Mouse (Mus musculus) gastrocnemius, postnatal 25 days (tissue): Measurements from ENCODE around the gene Serpinh1. TPM values are rescaled to one million over a fixed set of nuclear protein-coding genes. Genes with fewer than 3 reads are reported as not detected.
A peak's percentile ranks its signal among the peaks of the same experiment; 100 is the strongest.

Source experiments
- DNase-seq: peaks from one replicate; pipeline ENCODE4 v3.0.0; 2022
- total RNA-seq, 2 experiments: library from RNA; stranded (reverse); gene quantifications; 1 replicate in 1 of 2; 2 replicates in 1 of 2; pipeline ENCODE4 v1.2.3; 2021

Gene Serpinh1
- total RNA-seq, 2 experiments from 2014 or later: 123 to 166 TPM

DNA sequence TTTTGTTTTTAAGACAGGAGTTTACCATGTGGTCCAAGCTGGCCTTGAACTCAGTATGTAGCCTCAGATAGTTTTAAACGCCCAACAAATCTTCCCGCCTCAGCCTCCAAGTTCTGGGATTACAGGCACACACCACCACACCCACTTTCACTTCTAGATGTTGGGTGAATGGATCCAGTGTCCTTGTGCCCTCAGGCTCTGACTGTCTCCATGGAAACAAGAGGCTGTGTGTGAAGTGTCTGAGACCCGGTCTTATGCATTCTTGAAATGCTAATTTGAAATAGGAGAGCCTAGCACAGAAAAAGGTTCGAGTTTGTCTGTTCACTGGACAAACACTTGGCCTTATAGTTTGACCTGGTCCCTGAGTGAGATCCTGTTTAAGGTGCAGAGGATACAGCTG is 24.2 kb downstream of the Serpinh1 start:
- no peak for DNase-seq

DNA sequence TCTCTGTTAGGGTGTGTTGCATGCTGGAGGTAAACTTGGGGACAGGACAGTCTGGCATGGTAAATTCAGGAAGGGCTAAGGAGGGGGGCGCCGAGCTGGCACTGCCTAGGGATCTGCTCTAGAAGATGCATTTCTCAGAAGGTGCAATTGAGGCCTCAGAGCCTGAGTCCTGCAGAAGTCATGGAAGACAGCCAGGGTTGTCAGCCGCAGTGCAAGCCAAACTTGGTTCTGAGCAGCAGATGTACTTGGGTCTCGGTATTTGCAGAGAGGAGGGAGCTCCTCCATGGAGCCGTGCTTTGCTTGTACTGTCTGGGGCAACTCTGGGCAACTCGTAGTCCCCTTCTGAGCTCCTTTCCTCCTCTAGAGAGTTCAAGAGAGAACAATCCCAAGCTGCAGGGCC is 26.9 kb downstream of the Serpinh1 start:
- peak; percentile 43 for DNase-seq

DNA sequence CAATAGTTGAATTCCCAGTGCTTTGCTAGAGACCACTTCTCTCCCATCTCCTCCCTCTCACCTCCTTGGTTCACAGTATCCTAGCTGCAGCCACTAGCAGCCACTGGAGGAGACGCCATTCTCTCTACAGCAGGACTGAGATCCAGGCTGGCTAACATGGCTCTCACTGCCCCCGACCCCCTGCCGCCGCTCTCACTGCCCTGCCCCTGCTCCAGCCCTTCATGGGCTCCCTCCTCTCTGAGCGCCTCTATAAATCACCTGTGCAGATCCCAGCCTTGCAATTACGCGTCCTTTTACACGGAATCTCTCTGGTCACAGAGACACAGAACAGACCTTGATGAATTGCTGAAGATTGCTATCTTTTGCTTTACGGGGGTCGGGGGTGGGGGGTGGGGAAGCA is 28.2 kb downstream of the Serpinh1 start:
- DNase-seq: no peak

DNA sequence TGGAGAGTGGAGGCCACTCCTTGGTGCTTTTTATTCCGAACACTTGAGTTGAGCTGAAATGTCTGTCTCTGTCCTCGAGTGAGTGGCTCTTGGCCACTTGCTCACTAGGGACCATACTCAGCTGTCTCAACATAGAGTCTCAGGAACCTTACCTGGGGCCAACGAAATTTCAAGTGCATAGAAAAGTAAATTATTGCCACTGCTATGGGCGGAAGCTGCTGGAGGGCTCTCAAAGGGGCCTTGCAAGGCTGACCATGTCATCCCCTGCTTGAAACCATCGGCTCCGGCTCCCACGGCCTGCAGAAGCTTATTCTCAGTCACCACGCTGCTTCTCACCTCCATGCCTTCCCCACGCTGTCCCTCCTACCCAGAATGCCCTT is 29.7 kb downstream of the Serpinh1 start:
- DNase-seq: no peak

DNA sequence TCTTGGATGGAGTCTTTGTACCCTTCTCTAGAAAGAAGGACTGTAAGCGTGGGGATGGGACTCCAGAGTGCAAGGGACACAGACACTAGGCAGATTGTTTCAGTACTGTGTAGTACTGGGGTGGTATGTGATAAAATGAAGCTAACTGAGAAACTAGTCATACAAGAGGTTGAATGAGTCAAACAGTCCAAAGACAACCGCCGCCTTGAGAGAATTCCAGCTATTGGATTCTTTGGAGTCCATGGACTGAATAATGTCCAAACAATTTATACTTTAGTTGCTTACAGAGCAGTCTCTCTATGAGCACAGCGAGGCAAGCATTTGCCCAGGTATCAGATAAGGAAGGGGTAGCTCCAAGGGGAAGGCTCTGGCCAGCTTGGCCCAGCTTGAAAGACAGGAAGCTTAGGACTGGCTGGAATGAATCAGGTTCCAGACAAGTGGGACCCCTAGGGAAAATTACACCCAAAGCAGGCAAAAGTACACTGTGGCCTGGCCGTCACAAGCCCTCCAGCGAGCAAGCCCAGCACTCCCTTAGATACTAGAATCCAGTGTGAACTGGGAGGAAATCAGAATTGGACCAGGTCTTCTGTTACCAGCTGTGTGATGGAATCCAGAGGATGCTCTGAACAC is 30.2 kb downstream of the Serpinh1 start:
- DNase-seq: no peak

DNA sequence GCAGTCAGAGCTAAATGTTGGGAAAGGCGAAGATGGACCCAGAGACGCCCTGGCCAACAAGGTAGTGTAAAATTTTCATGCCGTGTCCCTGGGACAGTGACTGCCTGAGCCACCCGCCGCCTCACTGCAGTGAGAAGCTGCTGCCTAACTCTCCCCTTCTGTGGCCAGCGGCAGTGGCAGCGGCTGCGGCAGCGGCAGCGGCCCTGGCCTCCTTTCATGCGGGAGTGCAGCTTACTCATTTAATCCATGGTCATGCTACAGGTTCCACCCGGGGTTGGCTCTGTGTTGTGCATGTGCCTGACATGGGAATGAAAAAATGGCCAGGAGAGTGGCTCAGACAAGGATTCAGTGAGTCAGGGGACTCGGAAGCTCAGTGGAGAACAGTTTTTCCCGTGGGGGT is 32.5 kb downstream of the Serpinh1 start:
- DNase-seq: no peak

DNA sequence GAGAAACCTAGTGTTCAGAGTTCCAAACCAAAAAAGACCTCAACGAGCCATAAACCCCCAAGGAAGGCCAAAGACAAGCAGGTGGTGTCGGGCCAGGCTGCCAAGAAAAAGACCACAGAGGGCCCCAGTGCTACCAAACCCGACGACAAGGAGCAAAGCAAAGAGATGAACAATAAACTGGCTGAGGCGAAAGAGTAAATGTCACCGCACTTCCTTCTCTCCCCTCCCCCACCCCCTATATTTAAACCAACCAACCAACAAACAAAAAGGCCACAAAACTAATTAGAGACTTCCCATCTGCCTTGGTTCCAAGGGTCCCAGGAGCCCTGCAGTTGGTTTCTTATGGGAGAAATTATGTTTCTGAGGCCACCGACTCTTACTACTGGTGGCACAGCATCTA is 35.6 kb downstream of the Serpinh1 start:
- DNase-seq: no peak

DNA sequence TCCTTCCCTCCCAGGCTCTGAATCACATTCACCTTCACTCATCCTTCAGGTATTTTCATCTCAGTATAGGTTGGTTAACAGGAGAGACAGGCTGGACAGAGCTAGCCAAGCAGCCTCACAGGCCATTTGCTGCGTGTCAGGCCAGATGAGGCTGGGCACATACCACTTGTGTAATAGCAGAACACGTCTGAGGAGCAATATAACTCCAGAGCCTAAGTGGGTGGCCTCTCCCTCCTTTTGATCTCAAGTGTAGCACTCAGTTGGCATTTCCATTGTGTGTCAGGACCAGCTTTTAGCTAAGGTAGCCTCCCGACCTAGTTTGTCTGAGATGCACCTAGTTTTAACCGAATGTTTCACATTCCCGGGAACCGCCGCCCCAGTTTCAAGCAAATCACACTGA is 36.8 kb downstream of the Serpinh1 start:
- DNase-seq: no peak

DNA sequence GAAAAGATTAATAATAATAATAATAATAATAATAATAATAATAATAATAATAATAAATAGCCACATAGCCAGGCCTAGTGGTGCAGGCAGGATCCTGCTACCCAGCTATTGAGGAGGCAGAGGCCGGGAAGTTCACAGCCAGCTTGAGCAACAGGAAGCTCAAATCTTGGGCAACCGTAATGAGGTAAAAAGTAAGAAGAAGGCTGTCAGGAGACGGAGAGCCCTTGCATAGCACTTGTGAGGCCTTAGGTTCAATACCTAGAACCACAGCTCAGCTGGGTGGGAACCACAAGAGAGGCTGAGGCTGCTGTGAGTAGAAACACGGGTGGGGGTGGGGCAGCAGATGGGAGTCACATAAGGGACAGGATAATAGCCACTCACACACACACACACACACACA is 38.5 kb downstream of the Serpinh1 start:
- DNase-seq: no peak

DNA sequence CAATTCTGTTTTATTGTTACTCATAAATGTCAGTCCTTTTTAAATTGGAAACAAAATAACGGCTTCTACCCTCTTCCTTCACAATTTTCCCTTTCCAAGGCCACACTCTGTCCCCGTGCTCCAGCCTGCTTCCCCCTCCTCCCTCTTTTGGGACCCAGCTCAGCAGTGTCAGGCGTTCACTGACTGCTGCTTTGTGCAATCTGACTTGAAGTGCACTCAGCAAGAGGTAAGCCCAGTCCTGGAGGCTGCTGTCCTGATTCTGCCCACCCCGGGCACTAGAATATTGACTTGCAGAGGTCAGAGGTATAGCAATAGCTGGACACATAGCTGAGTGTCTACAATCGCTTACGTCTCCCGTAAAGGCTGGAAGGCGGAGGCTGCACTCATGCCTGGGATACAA is 39.8 kb downstream of the Serpinh1 start:
- DNase-seq: no peak

DNA sequence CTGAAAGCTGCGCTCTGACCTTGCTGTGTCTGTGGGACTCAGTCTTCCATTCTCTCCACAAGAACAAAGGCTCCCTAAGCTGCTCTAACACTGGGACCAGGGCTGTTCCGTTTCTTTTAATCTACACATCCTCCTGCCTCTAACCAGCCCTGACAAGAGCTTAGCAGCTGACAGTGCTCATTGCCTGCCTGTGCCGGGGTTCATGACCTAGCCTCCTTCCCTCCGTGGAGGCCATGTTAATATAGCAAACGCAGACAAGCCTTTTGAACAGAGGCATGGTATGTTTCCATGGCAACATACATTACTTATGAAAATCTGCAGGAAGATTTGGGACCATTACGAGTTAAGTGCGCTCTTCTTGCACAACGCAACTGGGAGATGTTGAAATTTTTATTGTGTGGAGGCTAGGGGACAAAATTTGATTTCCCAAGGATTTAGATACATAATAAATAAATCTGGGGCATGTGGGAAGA is 40.3 kb downstream of the Serpinh1 start:
- no peak for DNase-seq

DNA sequence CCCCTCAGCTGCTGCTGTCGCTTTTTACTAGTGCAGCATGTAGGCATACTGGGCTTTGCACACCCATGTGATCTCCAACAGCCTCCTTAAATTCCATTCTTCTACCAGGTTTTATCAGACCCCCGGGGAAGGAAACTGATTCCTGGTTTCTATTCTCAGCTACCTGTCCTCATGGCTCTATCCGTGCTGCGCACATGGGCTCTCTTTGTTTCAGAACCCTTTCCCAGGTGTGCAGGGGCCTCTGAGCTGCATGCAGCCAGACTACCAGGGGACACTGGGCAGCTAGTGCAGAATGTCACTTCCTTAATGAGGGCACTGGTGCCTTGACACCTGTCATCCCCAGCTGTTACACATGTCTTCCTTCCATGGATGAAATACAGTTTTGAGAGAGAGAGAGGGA is 41.0 kb downstream of the Serpinh1 start:
- DNase-seq: no peak

DNA sequence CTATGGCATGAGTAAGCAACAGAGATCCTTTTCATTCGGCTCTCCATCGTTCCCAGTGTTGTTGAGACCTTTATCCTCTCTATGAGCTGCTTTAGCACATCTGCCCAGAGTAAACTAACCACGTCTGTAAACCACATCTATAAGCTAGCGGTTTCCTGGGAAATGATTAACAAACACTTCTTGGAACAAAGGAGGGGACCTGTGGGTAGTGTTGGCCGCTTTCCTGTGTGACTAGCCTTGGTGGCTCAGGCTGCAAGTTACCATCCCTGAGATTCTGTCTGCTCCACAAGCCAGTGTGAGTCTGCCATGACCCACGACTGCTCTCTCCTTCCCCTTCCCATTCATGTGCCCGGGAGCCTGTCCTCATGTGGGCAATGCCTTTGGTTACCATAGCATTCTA is 41.6 kb downstream of the Serpinh1 start:
- DNase-seq: no peak

DNA sequence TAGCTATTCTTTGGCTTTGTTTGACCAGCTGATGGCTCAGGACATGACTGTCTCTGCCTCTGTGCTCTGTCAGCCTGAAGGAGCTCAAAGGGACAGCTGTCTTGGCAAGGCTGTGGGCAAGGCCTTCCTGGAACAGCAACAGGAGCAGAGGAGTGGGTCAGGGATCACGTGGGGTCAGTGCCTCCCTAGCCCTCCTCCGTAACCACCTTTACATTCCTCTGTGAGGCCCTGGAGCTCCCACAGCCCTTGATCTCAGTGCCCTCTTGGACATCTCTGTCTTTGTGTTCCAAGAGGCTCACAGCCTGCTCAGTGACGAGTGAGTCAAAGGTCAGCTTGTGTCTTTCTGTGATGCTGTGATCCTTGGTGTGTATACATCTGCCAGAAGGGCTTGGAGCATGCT is 46.4 kb downstream of the Serpinh1 start:
- DNase-seq: no peak

DNA sequence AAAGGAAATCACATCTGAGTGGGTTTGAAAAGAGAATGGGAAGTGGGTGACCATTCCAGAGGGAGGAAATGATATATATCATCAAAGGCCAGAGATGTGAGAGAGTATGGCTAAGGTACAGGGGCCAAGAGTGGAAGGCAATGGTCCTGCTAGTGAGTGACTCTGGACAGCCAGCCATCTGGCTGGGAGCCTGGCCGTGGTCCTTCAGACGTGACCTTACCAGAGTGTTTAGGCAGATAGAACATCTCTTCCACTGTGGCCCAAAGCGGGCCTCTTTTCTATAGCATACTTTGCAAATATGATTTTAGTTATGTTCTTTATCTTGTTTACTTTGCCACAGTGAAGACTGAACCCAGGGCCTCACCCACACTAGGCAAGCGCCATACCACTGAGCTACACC is 47.4 kb downstream of the Serpinh1 start:
- no peak for DNase-seq

DNA sequence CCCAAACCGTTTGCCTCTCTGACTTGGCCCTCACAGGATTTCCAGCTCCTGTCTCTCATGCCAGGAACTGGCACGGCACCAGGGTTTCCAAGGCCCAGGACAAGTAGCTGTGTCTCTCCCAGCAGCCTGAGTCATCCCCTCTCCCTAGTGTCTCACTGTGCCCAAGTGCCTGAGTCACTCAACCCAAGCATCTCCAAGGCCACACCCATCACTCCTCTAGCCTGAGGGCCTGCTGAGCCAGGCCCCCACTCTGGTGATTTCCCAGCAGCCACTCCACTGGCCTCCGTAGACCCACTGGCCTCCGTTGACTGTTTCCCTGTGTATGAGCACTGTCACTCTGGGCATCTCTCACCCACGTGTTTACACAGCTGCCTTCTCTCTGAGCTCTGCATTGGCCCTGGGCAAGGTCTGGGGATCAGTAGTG is 48.1 kb downstream of the Serpinh1 start:
- DNase-seq: peak; percentile 85

DNA sequence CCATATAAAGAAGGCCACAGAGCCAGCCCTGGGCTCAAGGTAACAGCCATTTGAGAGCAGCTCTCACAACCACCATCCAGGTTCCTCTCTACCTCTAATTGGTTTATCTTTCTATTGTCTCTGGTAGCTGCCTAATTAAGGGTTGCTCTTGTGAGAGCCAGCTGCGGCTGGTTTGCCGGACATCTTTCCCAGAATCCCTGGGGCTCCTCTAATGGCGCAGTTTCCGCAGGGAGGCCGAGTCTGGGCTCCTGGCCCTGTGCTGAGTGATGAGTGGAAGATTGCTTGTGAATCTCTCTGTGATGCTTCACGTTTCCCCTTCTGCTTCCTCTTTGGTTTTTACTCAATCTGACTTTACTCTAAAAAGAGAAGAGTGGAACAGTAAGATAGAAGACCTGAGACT is 49.0 kb downstream of the Serpinh1 start:
- no peak for DNase-seq

DNA sequence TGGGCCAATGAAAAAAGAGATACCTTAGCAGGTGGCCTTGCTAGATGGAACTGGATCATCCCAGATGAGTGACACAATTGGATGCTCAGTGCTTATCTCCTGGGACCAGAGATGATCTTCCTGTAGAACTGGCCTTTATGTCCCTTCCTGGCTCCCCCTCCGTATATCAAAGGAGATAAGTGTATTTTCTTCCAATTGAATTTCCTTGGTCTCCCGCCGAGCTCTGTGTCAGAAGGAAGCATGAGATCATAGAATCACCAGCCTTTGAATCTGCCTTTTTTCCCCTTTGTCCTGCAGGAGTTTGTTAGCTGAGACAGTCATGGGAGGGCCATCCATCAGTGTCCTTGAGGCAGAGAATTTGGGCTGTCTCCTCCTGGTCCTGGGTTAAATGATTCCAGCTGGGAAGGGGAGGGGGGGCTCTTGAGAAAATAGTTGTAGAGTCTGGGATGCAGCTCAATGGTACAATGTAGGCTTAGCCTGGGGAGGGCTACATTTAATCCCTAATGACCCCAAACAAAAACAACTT is 52.3 kb downstream of the Serpinh1 start:
- no peak for DNase-seq

Other genes with a start within 250 kb of the Serpinh1 start
- 10 to 100 TPM in 1 of 2 experiments, 1 to 10 TPM in 1; 9.1 to 10.8 TPM for gene Uvrag, start 212.1 kb downstream of the Serpinh1 start, total RNA-seq
- 10 to 100 TPM; 34.1 to 57.3 TPM for gene Dgat2, start 170.5 kb downstream of the Serpinh1 start, total RNA-seq
- not detected for gene Mogat2, start 114.6 kb downstream of the Serpinh1 start, total RNA-seq
- gene Map6, start 85.8 kb downstream of the Serpinh1 start, total RNA-seq: 1 to 10 TPM; 3.1 to 3.4 TPM
- gene Gdpd5, start 28.2 kb upstream of the Serpinh1 start, total RNA-seq: 1 to 10 TPM; 2.6 to 3.0 TPM
- not detected for gene Klhl35, start 112.8 kb upstream of the Serpinh1 start, total RNA-seq
- gene Rps3, start 130.5 kb upstream of the Serpinh1 start, total RNA-seq: 100 to 1,000 TPM; 239 to 240 TPM
- gene Arrb1, start 182.2 kb upstream of the Serpinh1 start, total RNA-seq: 10 to 100 TPM; 12.4 to 15.6 TPM